Mouse (Mus musculus) frontal cortex, adult 2 months (tissue): ENCODE measurements around the gene Dlx5. TPM values are rescaled to one million over a fixed set of nuclear protein-coding genes. Genes with fewer than 3 reads are reported as not detected.

Experiments
- polyA plus RNA-seq: library from polyadenylated mRNA; depleted of rRNA; stranded (reverse); fragments of >200 nt; gene quantifications from 2 replicates; pipeline ENCODE4 v1.2.3, GENCODE M21; 2012; rRNA removed

Dlx5 gene
- polyA plus RNA-seq, 1 experiment = 20.9 TPM

Other genes starting within 250 kb of the Dlx5 start
- 27.4 and 35.5 TPM in 2 replicates for gene Dlx6, start 18.8 kb downstream of the Dlx5 start, polyA plus RNA-seq
- 3.4 and 3.7 TPM in 2 replicates for gene Sdhaf3, start 73.9 kb upstream of the Dlx5 start, polyA plus RNA-seq